Mouse (Mus musculus) right cerebral cortex, postnatal 25 days (tissue): Measurements from ENCODE around the gene Tob2.

Experiments
- DNase-seq: peaks from one replicate; pipeline ENCODE4 v3.0.0; 2022

Tob2 gene

DNA sequence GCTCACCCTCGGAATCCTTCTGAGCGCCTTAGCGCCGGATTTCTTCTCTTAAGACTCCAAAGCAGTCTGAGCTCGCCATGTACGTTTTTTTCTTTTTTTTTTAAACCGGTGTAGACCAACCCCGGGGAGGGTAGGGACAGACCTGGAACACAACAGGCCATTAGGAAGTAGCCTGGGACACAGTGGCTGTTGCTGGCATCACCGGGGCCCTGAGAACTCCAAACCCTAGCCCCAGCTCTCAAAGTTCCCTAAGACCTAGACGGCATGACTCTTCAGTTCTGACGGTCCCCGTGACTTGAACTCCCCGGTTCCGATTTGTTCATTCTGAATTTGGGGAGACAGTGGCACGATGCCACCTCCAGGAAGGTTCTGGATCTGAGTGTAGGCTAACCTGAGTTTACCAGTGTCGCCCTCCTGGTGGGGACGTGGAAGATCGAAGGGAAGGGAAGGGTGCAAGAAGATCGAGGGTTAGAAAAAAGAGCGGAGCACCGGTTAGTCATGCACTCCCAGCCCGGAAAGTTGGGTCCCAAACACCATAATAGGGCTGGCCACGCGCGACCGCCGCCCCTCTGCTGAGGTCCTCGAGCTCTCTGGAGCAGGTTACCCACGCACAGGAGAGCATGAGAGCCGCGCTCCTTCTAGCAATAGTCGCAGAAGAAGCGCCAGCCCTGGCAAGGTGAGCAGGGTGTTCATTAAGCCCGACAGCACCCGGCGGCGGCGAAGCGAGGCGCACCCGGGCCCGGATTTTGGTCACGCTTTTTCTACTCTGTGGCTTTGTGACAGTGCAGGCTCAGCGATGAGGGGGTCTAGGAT lies at the start of gene Tob2:
TSS of gene Tob2 (minus strand) at position 280 of the 813 bp plus-strand sequence.
- DNase-seq = peak; percentile 73

DNA sequence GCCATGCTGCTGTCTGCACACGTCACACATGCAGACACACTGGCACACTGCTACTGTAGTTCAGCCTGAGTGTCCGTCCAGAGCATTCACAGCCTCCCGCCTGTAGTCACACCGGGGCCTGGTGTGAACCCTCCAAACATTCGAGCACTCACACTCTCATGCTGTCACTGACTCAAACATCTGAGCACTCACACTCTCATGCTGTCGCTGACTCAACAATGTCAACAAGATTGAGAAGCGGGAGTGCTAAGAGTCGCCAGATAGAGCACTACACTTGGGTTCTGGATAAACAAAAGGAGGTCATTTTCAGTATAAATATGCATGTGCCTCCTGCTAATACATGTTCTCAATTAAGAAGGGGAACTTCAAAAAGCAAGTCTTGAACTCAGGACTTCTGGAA lies 49.4 kb upstream of the Tob2 start:
- no peak for DNase-seq

DNA sequence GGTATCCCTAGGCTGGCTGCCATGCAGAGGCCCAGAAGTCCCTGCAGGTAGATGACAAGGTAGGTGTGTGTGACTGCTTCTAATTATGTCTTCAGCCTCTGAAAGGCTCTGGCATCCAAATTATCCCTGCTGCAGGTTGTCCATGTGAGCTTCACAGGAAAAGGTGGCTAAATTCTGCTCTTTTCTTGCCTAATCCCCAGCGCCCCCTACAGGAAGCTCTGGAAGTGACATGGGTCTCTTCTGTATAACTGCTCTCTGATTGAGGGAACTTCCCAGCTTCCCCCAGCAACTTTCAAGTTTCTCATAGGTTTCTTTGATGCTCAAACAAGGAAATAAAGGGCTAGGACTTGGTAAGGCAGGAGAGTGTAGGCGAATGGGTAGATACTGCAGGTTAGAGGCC lies 46.3 kb upstream of the Tob2 start:
- peak; percentile 47 for DNase-seq

DNA sequence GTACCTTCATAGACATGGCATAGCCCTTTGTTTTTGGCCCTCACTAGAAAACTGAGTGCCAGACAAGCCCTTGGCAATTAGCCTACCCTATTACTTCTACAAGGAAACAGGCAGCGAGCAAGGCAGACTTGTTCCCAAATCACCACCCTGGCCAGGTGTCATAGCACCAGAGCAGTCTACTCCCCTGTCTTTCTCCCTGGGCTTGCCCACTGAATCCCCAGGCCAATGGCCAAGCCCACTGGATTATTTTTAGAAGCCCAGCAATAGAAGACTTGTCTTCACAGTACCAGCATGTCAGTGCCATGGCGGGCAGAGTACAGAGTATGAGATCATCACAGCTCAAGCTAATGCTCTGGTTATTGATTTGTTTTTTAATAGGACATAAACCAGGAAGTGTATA lies 40.2 kb upstream of the Tob2 start:
- DNase-seq = no peak

DNA sequence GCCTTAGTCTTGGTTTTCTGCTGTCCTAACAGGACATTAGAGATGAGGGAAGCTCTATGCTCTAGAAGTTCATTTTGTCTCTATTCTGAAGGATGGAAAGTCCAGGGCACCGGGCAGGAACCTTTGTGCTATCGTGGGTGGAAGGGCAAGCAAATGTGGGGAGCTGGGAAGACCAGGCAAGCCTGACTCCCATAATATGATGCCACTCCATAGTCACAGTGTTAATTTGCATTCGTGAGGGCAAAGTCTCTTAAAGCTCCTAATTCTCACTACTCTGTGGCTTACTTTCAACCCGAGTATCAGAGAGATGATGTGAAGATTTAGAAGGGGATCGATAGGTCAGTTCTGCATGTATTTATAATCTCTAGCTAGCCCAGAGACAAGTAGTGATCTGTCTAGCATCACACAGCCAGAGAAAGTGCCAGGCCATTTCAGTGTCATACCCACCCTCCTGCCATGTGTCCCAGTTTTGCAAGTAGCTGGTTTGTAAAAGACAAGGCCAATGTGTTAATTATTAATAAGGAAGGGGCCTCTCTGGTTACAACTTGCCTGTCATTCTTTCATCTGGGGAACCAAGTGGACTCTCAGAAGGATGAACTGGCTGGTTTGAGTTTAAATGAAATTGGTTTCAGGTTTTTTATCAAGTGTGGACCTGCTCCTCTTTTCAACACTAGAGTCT lies 39.1 kb upstream of the Tob2 start:
- DNase-seq = no peak

DNA sequence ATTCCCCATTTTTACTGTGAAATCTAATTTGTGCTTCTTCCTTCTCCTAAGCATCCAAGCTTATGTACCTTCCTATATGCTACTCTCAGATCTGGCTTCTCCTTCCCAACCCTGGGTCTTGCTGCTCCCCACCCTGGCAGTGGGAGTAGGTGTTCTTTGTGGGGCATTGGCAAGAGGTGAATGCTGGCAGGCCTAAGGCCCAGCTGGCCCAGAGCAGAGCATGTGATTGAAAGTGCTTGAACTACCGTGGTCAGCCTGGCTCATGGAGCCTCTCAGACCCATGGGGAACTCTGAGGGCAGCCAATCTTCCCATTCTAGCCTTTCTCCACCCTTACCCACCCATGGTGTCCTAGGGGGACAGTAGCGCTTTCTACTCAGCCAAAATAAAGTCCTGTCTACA lies 37.8 kb upstream of the Tob2 start:
- DNase-seq = no peak

DNA sequence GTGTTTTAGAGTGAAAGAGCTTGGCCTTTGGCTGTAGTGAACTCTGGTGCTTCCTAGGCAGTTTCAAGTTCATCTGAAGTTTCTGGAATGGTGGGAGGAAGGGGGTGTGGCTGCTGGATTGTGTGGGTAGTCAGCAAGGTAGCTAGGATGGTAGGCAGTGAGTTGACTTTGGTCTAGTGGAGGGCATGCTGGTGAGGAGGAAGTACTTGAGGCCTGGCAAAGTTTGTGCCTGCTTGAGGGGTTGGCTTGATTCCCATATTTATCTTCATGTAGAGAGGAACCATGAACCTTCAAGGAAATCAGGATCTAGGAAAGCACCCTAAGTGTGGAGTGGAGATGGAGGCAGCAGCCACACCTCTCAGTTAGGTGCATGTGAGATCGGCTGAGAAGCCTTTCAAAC lies 35.4 kb upstream of the Tob2 start:
- no peak for DNase-seq

DNA sequence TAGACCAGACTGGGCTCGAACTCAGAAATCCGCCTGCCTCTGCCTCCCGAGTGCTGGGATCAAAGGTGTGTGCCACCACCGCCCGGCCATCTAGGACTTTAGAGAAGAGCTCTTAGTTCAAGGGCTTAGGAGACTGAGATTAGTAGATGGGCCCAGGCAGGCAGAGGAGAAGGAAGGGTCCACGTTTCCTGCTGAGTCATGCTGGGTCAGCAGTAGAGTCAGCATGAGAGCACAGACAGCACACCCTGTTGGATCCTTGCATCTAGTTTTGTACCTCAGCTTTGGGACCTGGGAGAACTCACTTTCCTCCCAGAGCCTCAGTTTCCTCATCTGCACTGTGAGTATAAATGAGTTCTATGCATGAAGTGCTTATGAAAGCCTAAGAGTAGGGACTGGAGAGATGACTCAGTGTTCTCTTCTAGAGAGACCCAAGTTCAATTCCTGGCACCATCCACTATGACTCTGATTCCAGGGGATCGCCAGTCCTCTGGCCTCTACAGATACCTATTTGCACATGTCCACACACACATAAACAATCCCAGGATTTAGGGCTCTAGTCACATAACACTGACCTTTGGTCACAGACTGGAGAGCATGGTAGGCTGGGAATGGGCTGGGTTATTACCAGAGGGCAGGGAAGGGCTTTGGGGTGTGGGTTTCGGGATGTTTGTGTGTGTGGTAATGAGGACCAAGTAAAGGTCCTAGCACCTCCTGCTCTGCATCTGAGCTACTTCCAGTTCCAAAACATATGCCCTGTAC lies 33.4 kb upstream of the Tob2 start:
- no peak for DNase-seq

DNA sequence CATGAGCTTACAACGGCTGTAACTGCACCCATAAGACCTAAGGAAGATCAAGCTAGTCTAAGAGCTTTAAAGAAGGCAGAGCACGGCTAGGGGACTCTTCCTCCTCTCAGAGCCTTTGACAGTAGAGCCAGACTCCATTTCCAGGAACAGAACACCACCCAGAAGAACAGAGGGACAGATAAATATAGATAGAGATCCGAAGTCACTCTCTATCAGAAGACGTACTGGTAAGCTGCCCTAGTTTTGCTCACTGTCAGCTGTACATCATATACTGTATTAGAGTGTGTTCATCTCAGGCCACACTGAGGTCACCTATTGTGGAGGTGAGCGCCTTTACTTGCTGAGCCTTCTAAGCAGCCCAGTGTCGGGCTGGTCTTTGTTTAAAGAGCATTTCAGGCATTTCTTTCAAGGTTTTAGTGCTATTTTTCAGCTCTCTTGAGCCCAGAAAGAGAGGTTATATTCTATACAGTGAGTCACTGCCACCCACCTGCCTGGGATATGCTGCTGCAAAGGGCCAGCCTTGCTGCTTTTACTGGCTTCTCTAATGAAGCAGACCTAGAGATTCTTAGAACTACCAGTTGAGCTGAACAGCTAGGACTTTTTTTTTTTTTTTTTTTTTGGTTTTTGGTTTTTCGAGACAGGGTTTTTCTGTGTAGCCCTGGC lies 32.7 kb upstream of the Tob2 start:
- DNase-seq = peak; percentile 44

DNA sequence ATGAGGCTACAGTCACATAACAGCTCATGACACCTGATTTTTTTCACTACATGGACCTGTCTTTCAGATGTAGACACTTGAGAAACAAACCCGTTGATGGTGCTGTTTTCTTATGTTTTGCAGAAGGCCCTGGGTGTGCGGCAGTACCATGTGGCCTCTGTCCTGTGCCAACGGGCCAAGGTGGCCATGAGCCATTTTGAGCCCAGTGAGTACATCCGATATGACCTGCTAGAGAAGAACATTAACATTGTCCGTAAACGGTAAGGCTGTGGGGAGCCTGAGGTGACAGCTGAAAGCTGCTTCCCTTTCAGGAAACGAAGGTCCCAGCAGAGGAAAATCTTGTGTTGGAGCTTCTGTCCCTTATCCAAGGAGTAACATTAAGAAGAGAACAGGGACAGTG lies 30.6 kb upstream of the Tob2 start:
- no peak for DNase-seq

DNA sequence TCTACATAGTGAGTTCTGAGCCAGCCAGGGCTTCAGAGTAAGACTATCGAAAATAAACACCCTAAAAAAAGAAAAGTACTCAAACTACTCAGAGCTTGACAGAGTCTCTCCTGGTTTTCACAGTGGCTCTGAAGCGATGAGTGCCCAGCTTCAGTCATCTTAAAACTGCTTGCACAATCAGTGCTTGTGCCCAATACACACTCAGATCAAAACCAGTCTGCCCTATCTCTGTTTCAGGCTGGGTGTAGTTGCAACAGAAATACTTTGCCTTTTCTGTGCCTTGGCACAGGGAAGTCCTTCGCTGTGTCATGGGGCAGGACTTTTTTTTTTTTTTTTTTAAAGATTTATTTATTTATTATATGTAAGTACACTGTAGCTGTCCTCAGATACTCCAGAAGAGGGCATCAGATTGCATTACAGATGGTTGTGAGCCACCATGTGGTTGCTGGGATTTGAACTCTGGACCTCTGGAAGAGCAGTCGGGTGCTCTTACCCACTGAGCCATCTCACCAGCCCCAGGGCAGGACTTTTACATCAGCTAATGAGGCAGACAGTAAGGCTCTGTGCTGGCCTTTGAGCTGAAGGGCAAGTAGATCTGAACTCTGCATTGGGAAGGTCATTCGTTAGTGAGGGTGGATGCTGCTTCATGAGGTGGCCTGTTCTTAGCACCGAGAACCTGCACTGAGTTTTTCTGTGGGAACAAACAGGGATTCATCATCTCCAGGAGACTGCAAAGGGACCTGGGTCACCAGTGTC lies 28.4 kb upstream of the Tob2 start:
- no peak for DNase-seq

DNA sequence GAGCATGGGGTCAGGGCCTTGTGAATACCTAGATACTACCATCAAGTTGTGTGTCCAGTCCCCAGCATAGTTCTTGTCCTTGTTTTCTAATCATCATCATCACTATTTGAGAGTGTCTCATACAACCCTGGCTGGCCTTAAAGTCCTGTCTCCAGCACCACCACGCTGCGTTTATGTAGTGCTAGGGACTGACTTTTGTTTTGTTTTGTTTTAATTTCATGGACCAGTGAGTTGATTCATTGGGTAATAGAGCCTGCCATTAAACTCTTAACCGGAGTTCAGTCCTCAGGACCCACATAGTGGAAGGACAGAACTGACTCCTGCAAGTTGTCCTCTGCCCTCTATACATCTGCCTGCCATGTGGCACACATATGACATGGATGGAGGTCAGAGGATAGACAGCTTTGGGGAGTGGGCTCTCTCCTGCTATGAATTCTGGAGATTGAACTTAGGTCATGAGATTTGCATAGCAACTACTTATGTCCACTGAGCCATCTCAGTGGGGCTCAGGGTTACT lies 26.9 kb upstream of the Tob2 start:
- no peak for DNase-seq

DNA sequence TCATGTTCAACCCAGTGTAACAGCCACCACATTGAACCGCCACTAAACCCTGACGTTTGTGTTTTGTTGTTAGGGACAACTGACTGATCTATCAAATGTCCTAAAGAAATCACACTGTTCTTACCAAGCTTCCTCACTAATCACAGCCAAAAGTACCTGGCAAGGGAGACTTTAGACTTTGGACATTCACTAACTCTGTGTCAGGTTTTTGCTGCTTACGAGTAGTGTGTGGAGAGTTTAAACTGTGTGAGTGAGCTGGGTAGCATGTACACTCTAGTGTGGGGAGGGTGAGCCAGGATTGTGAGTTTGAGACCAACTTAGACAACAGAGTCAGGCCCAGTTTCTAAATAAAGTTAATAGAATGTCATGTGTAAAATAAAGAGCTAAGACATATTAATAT lies 23.8 kb upstream of the Tob2 start:
- DNase-seq = no peak

DNA sequence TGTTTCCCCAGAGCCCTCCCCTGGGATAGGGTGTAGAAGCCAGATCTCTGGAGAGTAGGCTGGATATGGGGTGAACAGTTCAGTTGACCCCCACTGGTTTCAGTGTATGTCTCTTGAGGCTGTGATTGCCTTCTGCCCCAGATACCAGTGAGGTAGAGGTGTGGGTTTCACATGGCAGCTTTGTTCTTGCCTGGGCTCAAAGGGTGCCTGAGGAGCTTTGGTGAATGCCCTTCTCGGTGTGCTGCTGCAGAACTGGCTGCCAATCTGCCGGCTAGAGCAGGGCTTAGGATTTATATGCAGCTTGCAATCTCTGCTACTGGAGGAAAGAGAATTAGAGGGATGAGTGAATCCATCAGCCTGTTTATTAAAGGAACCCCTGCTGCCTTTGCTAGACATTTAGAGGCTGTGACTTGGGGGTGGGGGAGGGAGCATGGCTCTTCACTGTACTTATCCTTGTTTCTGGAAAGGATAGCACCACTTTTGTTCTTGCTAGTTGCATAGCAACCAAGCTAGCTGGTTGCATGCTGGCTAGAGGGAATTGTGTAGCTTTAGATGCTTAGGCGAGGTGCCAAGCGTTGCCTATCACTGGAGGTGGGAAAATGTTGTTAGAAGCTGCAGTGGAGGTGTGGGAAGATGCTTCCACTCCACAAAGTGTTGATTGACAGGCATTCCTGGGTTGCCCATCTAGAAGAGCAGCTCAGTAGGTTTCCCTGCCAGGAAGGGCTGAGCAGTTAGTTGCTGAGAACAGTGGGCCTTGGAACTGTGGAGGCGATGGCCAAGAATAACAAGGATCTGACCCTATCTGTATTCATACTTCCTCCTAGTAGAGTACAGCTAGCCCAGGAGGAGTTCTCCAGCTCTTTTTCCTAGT lies 21.2 kb upstream of the Tob2 start:
- DNase-seq = peak; percentile 81

DNA sequence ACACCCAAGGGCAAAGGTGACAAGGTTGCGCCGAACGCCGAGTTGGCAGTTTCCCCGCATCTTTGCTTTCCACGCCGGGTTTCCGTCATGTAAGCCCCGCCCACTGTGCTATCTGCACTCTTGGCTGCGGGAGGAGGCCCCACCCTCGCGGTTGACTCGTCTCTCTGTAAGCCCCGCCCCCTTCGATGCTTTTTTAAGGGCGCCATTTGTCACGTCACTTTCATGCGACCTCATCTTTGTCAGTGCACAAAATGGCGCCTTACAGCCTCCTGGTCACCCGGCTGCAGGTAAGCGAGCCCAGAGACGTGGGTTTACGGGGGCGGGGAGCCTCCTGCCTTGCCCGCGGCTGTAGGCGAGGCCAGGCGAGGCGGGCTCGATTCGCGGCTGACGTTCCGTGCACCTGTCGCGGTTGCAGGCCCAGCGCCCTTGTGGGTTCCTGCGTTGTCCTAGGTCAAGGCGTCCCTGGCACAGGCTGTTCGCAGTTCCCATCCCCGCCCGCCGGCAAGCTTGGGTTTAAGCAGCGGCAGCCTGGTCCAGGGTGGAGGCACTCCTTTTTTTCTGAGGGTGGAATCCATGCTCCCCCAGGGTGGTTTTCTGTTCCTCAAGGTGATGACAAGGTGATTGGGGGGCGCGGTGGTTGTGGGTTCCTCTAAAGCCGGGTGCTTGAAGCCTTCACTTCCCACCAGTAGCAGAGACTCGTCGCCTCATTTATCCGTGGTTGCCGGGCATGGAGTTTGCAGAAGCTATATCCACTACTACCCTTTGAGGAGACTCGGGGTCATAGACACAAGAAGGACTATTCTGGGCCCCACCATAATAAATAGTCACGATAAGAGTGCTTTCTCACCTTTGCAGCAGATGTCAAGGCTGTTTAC lies 13.9 kb upstream of the Tob2 start, which contains the start of gene Aco2:
TSS of gene Aco2 (plus strand) at position 48 of the 875 bp plus-strand sequence.
- DNase-seq = peak; percentile 97

DNA sequence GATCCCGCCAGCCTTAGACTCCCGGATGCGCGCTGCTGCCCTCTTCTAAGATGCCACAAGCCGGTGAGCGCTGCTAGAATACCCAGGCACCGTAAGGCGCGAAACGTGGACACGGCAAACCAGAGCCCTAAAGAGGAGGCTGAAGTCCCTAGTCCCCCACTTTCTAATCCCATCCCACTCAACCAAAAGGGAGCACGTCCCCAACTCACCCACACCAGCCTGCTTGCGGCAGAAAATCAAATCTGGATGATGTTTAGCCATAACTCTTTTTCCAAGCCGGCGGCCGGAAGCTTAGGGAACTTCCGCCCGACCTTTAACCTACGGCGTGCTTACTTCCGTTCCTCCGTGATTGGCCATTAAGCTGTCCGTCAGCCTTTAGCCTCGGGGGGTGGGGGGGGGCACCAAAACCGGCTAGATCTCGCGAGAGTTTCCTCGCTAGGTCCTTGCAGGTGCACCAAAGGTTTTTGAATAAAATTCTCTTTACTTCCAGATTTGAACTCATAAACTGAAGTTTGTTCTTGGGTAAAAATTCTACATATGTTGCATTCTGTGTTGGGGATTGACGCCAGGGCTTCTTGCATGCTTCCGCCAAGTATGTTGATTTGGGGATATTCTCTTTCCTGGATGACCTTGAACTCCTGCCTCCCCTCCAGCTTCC lies 13.1 kb upstream of the Tob2 start, which contains the start of gene Phf5a:
TSS of gene Phf5a (minus strand) at position 308 of the 658 bp plus-strand sequence.
- peak; percentile 86 for DNase-seq

DNA sequence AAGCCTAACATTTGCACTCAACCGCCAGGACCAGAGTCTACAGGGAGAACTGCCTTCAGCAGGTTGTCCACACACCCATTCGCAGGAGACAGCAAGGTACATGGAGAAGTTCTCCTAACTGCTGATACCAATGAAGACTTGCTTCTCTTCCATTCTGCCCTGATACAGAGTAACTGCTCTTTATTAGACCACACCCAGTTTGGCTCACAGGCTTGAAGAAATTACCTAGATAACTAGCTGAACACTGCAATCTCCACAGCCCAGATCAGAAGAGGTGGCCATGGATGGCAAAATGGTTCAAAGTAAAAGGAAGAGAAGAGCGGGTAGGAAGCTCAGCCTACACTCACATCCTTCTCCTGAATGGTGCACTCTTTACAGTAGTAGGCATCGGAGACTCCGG lies 11.4 kb upstream of the Tob2 start:
- DNase-seq = no peak

DNA sequence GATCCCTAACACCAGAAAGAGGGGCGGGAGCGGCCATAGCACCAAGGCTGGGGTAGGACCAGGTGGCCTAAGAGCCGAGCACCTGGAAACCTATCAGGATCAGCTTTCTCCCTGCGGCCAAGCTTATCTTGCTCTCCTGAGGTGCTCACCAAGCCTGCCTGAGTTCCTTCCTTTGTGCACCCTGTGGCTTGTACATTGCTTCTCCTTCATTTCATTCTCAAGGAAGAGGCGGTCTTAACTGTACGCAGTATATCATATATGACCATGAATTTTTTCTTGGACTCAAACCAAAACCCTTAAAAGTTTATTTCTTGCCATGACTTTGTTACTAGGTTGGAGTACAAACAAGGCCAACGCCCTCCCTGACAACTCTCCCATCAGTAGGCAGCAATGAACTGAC lies 5.6 kb upstream of the Tob2 start:
- DNase-seq = no peak

DNA sequence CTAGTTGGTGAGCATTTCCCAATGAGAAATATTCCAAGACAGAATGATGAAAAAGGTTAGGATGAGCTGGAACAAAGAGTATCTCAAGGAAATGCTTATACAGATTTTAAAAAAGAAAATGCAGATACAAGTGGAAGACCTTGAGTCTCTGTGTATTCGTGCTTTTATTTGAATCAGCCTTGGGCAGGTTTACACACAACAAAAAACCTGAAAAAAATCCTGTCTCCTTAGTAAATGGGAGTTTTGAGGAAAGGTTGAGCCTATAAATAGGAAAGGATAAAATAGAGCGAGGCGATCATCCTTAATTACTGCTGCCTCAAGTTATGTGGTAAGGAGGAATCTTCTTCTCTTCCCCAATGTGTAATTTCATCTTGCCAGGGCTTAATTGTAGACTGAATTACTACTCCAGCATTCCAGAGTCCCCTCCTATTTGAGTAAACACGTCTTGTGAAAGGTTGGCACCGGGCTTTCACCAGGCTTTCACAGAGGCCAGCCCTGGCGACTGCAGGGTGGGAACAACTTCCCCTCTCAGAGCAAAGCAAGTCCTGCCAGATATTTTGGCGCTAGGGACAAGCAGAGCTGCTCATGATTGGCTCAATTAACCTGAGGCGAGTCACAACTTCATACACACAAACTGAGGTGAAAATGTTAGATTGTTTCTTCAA lies 2.0 kb upstream of the Tob2 start:
- no peak for DNase-seq
